Mouse (Mus musculus): Measurements from ENCODE around the gene Gm20388.

The Gm20388 gene

DNA sequence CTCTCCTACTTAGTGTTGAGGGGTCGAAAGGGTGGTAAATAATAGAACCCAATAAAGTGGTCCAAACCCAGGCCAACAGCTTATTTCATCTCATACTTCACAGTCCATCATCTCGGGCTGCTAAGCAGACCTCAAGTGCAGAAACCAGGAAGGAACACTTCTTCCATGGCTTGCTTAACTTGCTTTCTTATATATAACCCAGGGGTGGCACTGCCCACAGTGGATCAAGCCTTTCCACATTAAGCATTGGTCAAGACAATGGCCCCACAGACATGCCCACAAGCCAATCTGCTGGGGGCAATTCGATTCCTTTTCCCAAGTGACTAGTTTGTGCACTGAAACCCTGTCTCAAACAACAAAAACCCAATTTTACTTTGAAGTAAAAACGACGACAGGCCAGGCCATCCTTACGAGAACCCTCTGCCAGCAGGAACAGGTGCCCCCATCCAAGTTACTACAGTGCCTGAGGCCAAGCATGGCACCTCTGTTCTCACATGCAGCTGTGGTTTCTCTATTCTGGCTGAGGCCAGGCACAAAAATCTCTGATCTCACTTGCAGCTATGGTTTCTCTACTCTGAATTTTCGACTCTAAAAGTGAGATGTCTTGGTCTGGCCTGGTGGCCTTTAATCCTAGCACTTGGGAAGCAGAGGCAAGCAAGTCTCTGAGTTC is 3007.9 kb downstream of the Gm20388 start:
- in situ Hi-C loops (cut with MboI), result loop anchor here (25.0 kb wide), 1 partner anchor 119 kb away; the partner anchor contains the start of gene Ankrd11

DNA sequence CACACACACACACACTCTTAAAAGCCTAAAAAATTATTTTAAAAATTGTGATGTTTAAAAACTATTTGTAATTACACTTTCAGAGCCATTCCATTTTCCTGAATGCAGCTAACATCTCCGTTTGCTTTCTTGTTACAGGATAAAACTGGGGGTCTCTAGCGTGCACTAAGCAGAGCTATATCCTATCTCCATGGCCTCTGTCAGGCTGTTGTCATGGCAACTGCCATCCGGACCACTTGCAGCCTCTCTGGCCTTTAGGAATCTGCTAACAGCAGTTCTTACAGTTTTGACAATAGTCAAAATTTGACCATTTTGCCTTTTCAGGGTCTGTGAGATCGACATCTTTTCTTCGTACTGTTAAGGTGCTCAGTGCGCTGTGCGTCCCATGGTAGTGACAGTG is 3010.2 kb downstream of the Gm20388 start:
- in situ Hi-C loops (cut with MboI), result loop anchor here (25.0 kb wide), 1 partner anchor 116 kb away; the partner anchor contains the start of gene Ankrd11

DNA sequence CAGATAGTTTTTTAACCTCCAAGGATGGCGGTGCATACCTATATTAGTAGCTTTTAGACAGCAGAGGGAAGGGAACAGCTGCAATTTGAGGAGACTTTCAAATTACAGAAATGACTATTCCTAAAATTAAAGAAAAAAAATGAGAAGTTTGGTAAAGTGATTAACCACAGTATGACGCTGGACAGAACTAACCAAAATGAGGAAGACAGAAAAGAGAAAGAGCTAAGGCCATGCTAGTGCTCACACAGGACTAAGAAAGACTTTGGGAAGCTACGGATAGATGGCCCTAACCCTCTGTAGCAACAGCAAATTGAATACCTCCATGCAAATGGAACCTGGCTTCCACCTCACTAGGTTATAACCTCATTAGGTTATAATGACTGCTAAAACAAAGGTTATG is 3012.3 kb downstream of the Gm20388 start:
- in situ Hi-C loops (cut with MboI), result loop anchor here (25.0 kb wide), 1 partner anchor 114 kb away; the partner anchor contains the start of gene Ankrd11

DNA sequence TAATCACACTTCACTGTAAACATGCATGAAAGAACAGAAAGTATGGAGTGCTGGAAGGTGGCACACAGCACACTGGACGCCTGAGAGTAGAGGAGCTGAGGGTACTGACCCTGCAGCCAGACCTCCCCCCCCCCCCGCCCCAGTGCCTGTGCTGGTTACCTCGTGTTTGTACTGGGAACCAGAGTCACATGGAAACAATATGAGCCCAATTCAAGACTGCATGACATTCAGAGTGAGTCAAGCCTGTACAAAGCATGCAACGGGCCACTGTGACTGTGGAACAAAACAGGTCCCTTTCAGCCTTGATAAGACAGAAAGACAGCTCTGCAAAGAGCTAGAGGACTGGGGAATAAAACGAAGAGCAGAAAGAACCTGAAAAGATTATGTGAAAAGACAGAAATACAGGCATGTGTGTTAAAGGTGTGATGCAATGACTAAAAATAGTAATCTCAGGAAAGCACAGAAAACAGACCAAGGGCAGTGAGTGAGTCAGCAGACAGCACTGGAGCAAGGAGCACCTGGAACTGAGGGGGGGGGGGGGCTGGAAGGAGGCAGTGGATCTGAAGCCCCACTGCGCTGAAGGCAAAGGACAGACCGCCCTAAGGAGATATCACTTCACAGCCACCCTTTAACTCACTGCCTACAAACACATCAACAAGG is 3012.9 kb downstream of the Gm20388 start:
- in situ Hi-C loops (cut with MboI), result loop anchor here (25.0 kb wide), 1 partner anchor 114 kb away; the partner anchor contains the start of gene Ankrd11

DNA sequence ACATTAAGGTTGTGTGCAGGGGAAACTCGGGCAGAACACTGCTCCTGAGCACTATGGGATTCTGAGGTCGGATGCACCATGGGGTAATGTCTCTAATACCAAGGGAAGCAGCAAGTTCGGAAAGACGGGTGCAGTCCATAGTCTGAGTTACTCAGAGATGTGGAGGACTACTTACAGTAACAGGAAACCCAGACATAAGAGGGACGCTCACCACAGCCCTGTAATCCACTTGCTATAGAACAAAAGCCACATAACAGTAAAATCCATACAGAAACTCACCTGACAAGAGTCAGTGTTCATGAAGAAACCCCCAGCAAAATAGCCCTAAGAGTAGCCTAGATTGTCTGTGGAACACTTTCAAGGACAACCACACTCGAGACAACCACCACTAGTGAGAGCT is 3013.4 kb downstream of the Gm20388 start:
- in situ Hi-C loops (cut with MboI), result loop anchor here (25.0 kb wide), 1 partner anchor 113 kb away; the partner anchor contains the start of gene Ankrd11

GRCm38 (mm10) chr8:122925939-122926722 is 3015.5 kb downstream of the Gm20388 start:
- in situ Hi-C loops (cut with MboI), result no loop called here

- in situ Hi-C loops (cut with MboI), result no loop called here
Observed at GRCm38 (mm10) chr8:122926782-122927181, 3016.1 kb downstream of the Gm20388 start.

DNA sequence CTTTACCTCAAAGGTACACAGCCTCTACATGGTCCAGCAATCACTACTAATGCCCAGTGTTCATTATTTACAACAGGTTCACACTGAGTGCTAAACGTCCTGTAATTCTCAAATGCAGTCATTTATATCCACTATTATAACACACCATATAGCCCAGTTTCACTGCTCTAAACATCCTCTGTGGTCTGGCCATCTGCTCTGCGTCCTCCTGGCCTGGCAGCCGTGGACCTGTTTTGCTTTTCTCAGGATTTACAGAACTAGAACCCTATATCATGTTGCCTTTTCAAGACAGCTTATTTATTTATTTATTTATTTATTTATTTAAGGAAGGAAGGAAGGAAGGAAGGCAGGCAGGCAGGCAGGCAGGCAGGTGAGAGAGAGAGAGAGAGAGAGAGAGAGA is 3017.2 kb downstream of the Gm20388 start:
- in situ Hi-C loops (cut with MboI), result no loop called here

DNA sequence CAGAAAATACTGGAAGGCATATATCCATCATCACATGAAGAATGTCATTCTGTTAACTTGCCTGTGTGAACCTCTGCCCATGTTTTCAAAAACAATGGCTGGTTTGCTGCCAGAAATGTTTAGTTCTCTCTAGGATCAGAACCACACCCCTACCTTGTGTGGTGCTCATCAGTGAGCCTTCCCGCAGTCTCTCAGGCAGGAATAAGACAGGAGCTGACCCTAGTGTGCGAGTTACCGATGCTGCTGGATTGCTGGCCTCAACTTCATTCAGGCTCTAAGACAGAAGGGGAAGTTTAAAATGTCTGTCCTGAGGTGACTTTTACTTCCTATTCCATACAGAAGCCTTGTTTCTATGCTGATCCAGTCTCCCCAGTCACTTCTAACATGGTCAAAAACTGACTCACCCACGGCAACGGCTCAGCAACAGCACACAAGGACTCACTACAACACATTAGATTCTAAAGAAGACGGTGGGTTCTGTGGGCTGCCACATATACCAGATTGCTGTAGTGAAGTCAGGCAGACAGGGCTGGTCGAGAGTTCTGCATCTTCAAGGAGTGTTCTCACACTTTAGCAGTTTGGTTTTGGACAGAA is 3018.1 kb downstream of the Gm20388 start:
- in situ Hi-C loops (cut with MboI), result no loop called here

GRCm38 (mm10) chr8:122931834-122932560 is 3021.4 kb downstream of the Gm20388 start:
- in situ Hi-C loops (cut with MboI), result no loop called here

DNA sequence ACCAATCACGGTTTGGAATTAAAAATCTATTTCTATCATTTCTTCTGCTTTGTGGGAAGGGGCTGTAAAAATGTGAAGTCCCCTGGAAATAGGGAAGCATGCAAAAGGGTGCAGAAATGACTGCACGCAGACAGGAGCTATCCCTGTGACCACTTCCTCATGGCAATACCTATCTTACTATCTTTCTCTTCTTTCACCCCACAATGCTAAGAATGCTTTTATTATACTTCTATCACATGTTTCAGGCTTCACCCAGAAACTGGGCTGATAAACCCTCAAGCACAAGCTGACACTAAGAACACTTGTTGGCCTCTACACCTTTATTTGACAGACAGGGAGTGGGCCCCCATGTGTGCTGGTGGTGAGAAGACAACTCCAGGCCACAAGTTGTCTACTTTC is 3021.9 kb downstream of the Gm20388 start:
- in situ Hi-C loops (cut with MboI), result no loop called here

DNA sequence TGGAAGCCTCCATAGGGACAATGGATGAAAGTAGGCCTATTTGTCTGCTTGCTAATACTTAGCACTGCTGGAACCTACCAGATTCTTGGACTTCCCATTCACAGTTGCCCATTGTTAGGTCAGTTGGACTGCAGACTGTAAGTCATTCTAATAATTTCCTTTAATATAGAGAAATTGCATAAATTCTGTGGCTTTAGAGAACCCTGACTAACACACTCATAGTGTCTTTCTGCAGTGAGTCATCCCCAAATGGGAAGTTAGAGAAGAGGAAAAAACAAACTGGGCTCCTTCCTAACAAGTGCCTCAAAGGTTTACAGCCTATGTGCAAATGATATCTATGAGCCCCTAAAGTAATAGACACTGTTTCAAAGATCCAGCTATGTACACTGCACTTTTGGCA is 3023.3 kb downstream of the Gm20388 start:
- in situ Hi-C loops (cut with MboI), result no loop called here

- in situ Hi-C loops (cut with MboI), result no loop called here
Observed at GRCm38 (mm10) chr8:122935118-122935517, 3024.5 kb downstream of the Gm20388 start.

DNA sequence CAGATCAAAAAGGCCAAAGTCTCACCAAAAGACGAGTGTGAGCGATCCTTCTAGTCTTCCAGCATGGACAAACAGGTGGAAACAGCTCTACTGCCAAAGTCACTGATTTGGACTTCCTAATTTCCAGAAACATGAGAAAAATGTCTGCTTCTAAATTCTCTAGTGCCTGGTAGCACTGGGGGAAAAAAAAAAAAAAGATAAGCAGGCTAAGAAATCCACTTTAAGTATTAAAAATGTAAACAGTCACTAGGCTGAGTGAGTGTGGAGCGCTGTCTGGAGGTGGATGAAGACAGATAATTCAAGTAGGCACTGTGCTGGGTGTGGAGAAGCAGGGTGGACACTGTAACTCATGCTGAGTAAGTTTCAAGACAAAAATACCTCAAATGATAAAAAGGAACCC is 3025.3 kb downstream of the Gm20388 start:
- in situ Hi-C loops (cut with MboI), result no loop called here

GRCm38 (mm10) chr8:122937545-122938053 is 3027.0 kb downstream of the Gm20388 start:
- in situ Hi-C loops (cut with MboI), result no loop called here

- in situ Hi-C loops (cut with MboI), result no loop called here
Observed at GRCm38 (mm10) chr8:122938170-122938569, 3027.5 kb downstream of the Gm20388 start.

GRCm38 (mm10) chr8:122938591-122938990 is 3027.9 kb downstream of the Gm20388 start:
- in situ Hi-C loops (cut with MboI), result no loop called here

GRCm38 (mm10) chr8:122942803-122943713 is 3032.4 kb downstream of the Gm20388 start:
- in situ Hi-C loops (cut with MboI), result no loop called here

GRCm38 (mm10) chr8:122945775-122946174 is 3035.1 kb downstream of the Gm20388 start:
- in situ Hi-C loops (cut with MboI), result no loop called here

GRCm38 (mm10) chr8:122949701-122950100 is 3039.1 kb downstream of the Gm20388 start:
- in situ Hi-C loops (cut with MboI), result no loop called here
